Mouse (Mus musculus) ES-E14 (cell line): ENCODE measurements at regions not wholly inside any gene's neighbourhood (a gene's known extent, or its start where the extent isn't known, plus 50 kb on each side); places are given as distances from the start of the nearest gene placed in this dataset.

Experiments used
- DNase-seq: peaks from one replicate; pipeline ENCODE4 v3.0.0-alpha.2; 2013; ENCODE audit warnings: low read depth, low spot score
- H3K27ac ChIP-seq: 2 replicates; pipeline ENCODE4 v1.5.1; 2012; ENCODE audit warnings: low read depth, mild to moderate bottlenecking, low read length, moderate library complexity, mixed read lengths; ENCODE audit not compliant: poor library complexity, insufficient read depth, severe bottlenecking
- H3K36me3 ChIP-seq: 2 replicates; pipeline ENCODE4 v1.6.1; 2012; ENCODE audit warnings: mild to moderate bottlenecking, low read length, moderate library complexity, mixed read lengths; ENCODE audit not compliant: control insufficient read depth, poor library complexity, insufficient read depth, severe bottlenecking
- H3K4me1 ChIP-seq, 2 experiments: fragments of 150-350 bp in 1 of 2; sonication (generic) in 1 of 2; 2 replicates each; pipeline ENCODE4 v1.6.1; 2012; ENCODE audit warnings: low read length in 2 of 2, mild to moderate bottlenecking in 1 of 2, mixed read lengths in 1 of 2; ENCODE audit not compliant: control insufficient read depth in 2 of 2, insufficient read depth in 2 of 2, poor library complexity in 1 of 2
- H3K4me3 ChIP-seq, 2 experiments: fragments of 150-350 bp in 1 of 2; sonication (generic) in 1 of 2; 2 replicates each; pipeline ENCODE4 v1.5.1; 2012; ENCODE audit warnings: low read length in 2 of 2, low read depth in 1 of 2, mild to moderate bottlenecking in 1 of 2, mixed read lengths in 1 of 2; ENCODE audit not compliant: insufficient read depth in 1 of 2, poor library complexity in 1 of 2, severe bottlenecking in 1 of 2
- H3K9ac ChIP-seq: 2 replicates; pipeline ENCODE4 v1.6.1; 2012; ENCODE audit warnings: low read depth, mild to moderate bottlenecking, low read length, mixed read lengths; ENCODE audit not compliant: poor library complexity, insufficient read depth, severe bottlenecking
- H3K9me3 ChIP-seq: fragments of 150-350 bp; sonication (generic); 2 replicates; pipeline ENCODE4 v1.6.1; 2012; ENCODE audit warnings: low read depth, mild to moderate bottlenecking, low read length; ENCODE audit not compliant: control insufficient read depth, insufficient read depth
- CHD2 ChIP-seq: IDR thresholded peaks from 2 replicates; pipeline ENCODE4 v1.6.1; 2014; ENCODE audit warnings: mild to moderate bottlenecking, low read depth, low read length, inconsistent platforms
- HCFC1 ChIP-seq: IDR thresholded peaks from 2 replicates; pipeline ENCODE4 v1.6.1; 2012; ENCODE audit warnings: low read length, inconsistent platforms, borderline replicate concordance; ENCODE audit not compliant: insufficient read depth
- MAFK ChIP-seq: IDR thresholded peaks from 2 replicates; pipeline ENCODE4 v1.6.1; 2014; ENCODE audit warnings: mild to moderate bottlenecking, low read depth, low read length, inconsistent platforms; ENCODE audit not compliant: insufficient read depth
- ZC3H11A ChIP-seq: IDR thresholded peaks from 2 replicates; pipeline ENCODE4 v1.6.1; 2012; ENCODE audit warnings: low read depth, mild to moderate bottlenecking, inconsistent platforms, low read length, borderline replicate concordance
- ZNF384 ChIP-seq: IDR thresholded peaks from 2 replicates; pipeline ENCODE4 v1.6.1; 2012; ENCODE audit warnings: low read depth, low read length, inconsistent platforms
- in situ Hi-C, 2 experiments: fragments of 600-800 bp; cut with MboI; formaldehyde crosslinking; loops; one replicate each; pipeline ENCODE4 v1.15.1; 2025; ENCODE audit warnings: low sequenced_read_pairs in 2 of 2, inconsistent platforms in 1 of 2; ENCODE audit not compliant: unreplicated experiment in 2 of 2

- in situ Hi-C loops, result no loop called here
- H3K27ac ChIP-seq, result no peak overlapping the region
- no peak for TF ChIP-seq MAFK
- no peak for TF ChIP-seq ZNF384
- TF ChIP-seq HCFC1, result no peak
- no peak for TF ChIP-seq CHD2
- no peak for TF ChIP-seq ZC3H11A
- H3K36me3 ChIP-seq, result no peaks in the 10 kb centered on the region
- H3K9ac ChIP-seq, result no peak overlapping the region
- no peak for DNase-seq
- H3K4me3 ChIP-seq, result no peak overlapping the region
- no peaks in the 10 kb centered on the region for H3K9me3 ChIP-seq
- H3K4me1 ChIP-seq, result no peaks in the 10 kb centered on the region
These were observed 157.8 kb upstream of the Pde3a start for GRCm38 (mm10) chr6:141091076-141091780.

DNA sequence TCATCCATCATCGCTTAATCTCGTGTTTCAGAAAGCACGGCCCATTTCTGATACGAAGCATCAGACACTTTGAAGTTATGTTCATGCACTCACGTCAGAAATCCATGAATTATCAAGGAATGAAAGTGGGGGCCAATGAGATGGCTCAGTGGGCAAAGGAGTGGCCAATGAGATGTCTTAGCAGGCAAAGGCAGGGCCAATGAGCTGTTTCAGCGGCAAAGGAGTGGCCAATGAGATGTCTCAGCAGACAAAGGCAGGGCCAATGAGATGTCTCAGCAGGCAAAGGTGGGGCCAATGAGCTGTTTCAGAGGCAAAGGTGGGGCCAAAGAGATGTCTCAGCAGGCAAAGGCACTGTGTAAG lies 157.3 kb upstream of the Pde3a start:
- no peak for DNase-seq
- in situ Hi-C loops, result no loop called here
- Histone ChIP-seq H3K36me3 (no peaks in the 10 kb centered on the region), H3K9me3 (no peaks in the 10 kb centered on the region), H3K4me3 (no peak overlapping the region), H3K27ac (no peak overlapping the region), H3K9ac (no peak overlapping the region), H3K4me1 (no peaks in the 10 kb centered on the region)
- TF ChIP-seq MAFK (no peak), HCFC1 (no peak), ZC3H11A (no peak), ZNF384 (no peak), CHD2 (no peak)

DNA sequence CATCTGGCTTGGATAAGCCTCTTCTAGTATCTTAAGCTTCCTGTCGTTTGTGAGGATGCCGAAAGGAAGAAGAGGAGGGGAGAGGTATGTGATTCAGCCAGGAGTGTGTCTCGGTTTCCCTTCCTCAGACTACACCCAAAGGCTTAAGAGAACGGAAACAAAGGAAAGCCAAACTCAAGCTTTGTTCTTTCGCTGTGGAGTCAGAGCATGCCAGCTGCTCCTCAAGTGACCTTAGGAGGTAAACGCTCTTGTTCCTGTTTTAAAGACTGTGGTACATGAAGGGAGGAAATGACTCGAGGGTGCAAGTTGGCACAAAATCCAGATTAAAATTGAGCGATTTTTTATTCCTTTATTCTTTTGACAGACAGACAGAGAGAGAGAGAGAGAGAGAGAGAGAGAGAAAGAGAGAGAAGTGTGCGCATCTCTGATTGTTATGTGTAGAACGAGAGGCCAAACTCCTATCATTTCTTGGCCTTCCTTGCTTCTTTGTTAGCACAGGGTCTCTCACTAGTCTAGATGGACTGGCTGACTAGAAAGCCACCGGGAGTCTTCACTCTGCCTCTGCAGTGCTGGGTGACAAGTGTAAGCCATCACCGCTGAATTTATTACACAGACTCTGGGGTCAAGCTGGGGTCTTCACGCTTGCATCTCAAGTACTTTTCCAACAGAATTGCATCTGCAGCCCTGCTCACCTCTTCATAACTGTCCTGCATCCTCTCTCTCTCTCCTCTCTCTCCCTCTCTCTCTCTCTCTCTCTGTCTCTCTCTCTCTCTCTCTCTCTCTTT lies 151.5 kb upstream of the Pde3a start:
- H3K9me3 ChIP-seq, result no peaks in the 10 kb centered on the region
- in situ Hi-C loops, result no loop called here
- DNase-seq, result no peak
- no peaks in the 10 kb centered on the region for H3K36me3 ChIP-seq
- TF ChIP-seq MAFK (no peak), ZNF384 (no peak), ZC3H11A (no peak), HCFC1 (no peak), CHD2 (no peak)
- H3K4me1 ChIP-seq, result no peaks in the 10 kb centered on the region
- H3K9ac ChIP-seq, result no peak overlapping the region
- no peak overlapping the region for H3K27ac ChIP-seq
- no peak overlapping the region for H3K4me3 ChIP-seq

- no peak for DNase-seq
- Histone ChIP-seq H3K36me3 (no peaks in the 10 kb centered on the region), H3K27ac (no peak overlapping the region), H3K4me1 (no peaks in the 10 kb centered on the region), H3K9me3 (no peaks in the 10 kb centered on the region), H3K4me3 (no peak overlapping the region), H3K9ac (no peak overlapping the region)
- in situ Hi-C loops, result no loop called here
- TF ChIP-seq ZNF384 (no peak), ZC3H11A (no peak), HCFC1 (no peak), CHD2 (no peak), MAFK (no peak)
These were observed 130.8 kb upstream of the Pde3a start for GRCm38 (mm10) chr6:141118287-141118686.
